Comparison of ENCODE assay signal across 27 mouse cellular contexts in genomic region chr5:151435106-151435505, GRCm38 (mm10). TPM values are rescaled to one million over a fixed set of nuclear protein-coding genes. Genes with fewer than 3 reads are reported as not detected.
DNase-seq lines count a peak whose midpoint lies in the region; ATAC-seq lines count a peak whose summit lies in the region.
"Had no signal": no experiment of that assay in that cellular context is flagged by ENCODE, and none has a peak within 500 bp of the region (broad histone marks: within the 10 kb centered on the region; RNA-seq: fewer than 3 reads in every experiment).

No protein-coding gene starts in this region.

- no peaks in the 10 kb centered on the region for H3K36me3 ChIP-seq in liver, embryonic 11.5 days (ENCODE audit: control insufficient read depth, insufficient read depth, low read length)
- H3K36me3 ChIP-seq in liver, embryonic 16.5 days (ENCODE audit: control insufficient read depth, insufficient read depth) = no peaks in the 10 kb centered on the region
- H3K36me3 ChIP-seq: embryonic facial prominence, embryonic 15.5 days; forebrain, embryonic 10.5 days; heart, embryonic 12.5 days; hindbrain, embryonic 12.5 days had no signal

- 0 out of 2 replicates have a peak, but pooled peaks have one; percentile 38 for ATAC-seq in liver, embryonic 11.5 days (replicated peaks; ENCODE audit: low FRiP score)
- peak; percentile 35; the same call in 1 of the 2 replicates for ATAC-seq in liver, embryonic 16.5 days (ENCODE audit: low read depth)
- ATAC-seq: forebrain, embryonic 14.5 days; hindbrain, embryonic 16.5 days had no signal

- H3K9ac ChIP-seq in liver, embryonic 11.5 days (ENCODE audit: low read depth, low read length) = no peak overlapping the region
- H3K9ac ChIP-seq in liver, embryonic 16.5 days (ENCODE audit: low read depth, low read length) = no peak overlapping the region
- H3K9ac ChIP-seq: embryonic facial prominence, embryonic 15.5 days; heart, embryonic 12.5 days; hindbrain, embryonic 12.5 days had no signal

- H3K4me2 ChIP-seq in liver, embryonic 11.5 days = no peak overlapping the region
- H3K4me2 ChIP-seq in liver, embryonic 16.5 days (ENCODE audit: low read depth, low read length) = no peak overlapping the region
- H3K4me2 ChIP-seq: embryonic facial prominence, embryonic 15.5 days; heart, embryonic 12.5 days; hindbrain, embryonic 12.5 days had no signal

- no peaks in the 10 kb centered on the region for H3K27me3 ChIP-seq in liver, embryonic 11.5 days (replicated peaks; ENCODE audit: control insufficient read depth, insufficient read depth, low read length)
- no peaks in the 10 kb centered on the region for H3K27me3 ChIP-seq in liver, embryonic 16.5 days (ENCODE audit: control insufficient read depth, insufficient read depth, low read depth, low read length)
- H3K27me3 ChIP-seq: CH12.LX; embryonic facial prominence, embryonic 15.5 days; heart, embryonic 12.5 days; hindbrain, embryonic 12.5 days had no signal

- no peak for DNase-seq in liver, embryonic 11.5 days (ENCODE audit: low spot score)
- DNase-seq in liver = no peak
- peak; percentile 20 for DNase-seq in MN1 (ENCODE audit: low spot score)
- no peak for DNase-seq in left cerebral cortex, postnatal 4 days
- DNase-seq in right cerebral cortex, postnatal 36 days (ENCODE audit: low spot score in 2 of 2) = no peak
- DNase-seq in cerebellum, adult 11-12 months = no peak
- DNase-seq: adrenal gland, postnatal 14 days; cerebellum, adult 2 months; cerebellum, postnatal 14 days; embryo, embryonic 11 days; gastrocnemius, adult 2 months; gastrocnemius, postnatal 25 days; heart, postnatal 4 days had no signal

- no peaks in the 10 kb centered on the region for H3K9me3 ChIP-seq in liver, embryonic 11.5 days (ENCODE audit: control insufficient read depth, low read length)
- no peaks in the 10 kb centered on the region for H3K9me3 ChIP-seq in liver, embryonic 16.5 days (replicated peaks; ENCODE audit: control insufficient read depth, low read length)
- H3K9me3 ChIP-seq: embryonic facial prominence, embryonic 15.5 days; forebrain, embryonic 10.5 days; heart, embryonic 12.5 days; hindbrain, embryonic 12.5 days had no signal

- H3K27ac ChIP-seq in liver, embryonic 11.5 days (ENCODE audit: low read depth, low read length) = no peak overlapping the region
- H3K27ac ChIP-seq in brown adipose tissue, adult 24 weeks (replicated peaks; ENCODE audit: low read depth, low read length) = peak overlapping the region; percentile 52; the same call in 1 of the 2 replicates
- no peak overlapping the region for H3K27ac ChIP-seq in liver, embryonic 16.5 days (ENCODE audit: low read length)
- H3K27ac ChIP-seq: embryonic facial prominence, embryonic 15.5 days; forebrain, embryonic 10.5 days; gastrocnemius, adult 2 months; hindbrain, embryonic 12.5 days had no signal

- no peak overlapping the region for H3K4me3 ChIP-seq in liver, embryonic 11.5 days (ENCODE audit: low read depth, low read length)
- no peak overlapping the region for H3K4me3 ChIP-seq in brown adipose tissue, adult 24 weeks (ENCODE audit: insufficient read depth, low read depth, low read length)
- H3K4me3 ChIP-seq in liver, embryonic 16.5 days (ENCODE audit: low read depth, low read length) = no peak overlapping the region
- H3K4me3 ChIP-seq: embryonic facial prominence, embryonic 15.5 days; erythroblast, embryonic 14.5 days; forebrain, embryonic 10.5 days; gastrocnemius, adult 2 months; heart, embryonic 12.5 days; hindbrain, embryonic 12.5 days had no signal

- no peaks in the 10 kb centered on the region for H3K4me1 ChIP-seq in liver, embryonic 11.5 days (replicated peaks; ENCODE audit: control insufficient read depth, insufficient read depth, low read length)
- H3K4me1 ChIP-seq in brown adipose tissue, adult 24 weeks (ENCODE audit: control insufficient read depth, insufficient read depth, insufficient read length, low read length) = no peaks in the 10 kb centered on the region
- H3K4me1 ChIP-seq in liver, embryonic 16.5 days (ENCODE audit: control insufficient read depth, low read depth, low read length) = no peaks in the 10 kb centered on the region
- H3K4me1 ChIP-seq: embryonic facial prominence, embryonic 15.5 days; forebrain, embryonic 10.5 days; heart, embryonic 12.5 days; hindbrain, embryonic 12.5 days had no signal

- intact Hi-C loops in left cerebral cortex, postnatal 4 days (cut with DNase I) = no loop called here

RNA-seq across cellular contexts. Expression of gene Gm42906, which starts 7.1 kb away (rescaled TPM):
- polyA plus RNA-seq in liver, embryonic 11.5 days (2014; fragmentation: Nextera tagmentation; extraction: Ambion mirVana) = not detected in 2 replicates
- not detected in 2 replicates for polyA plus RNA-seq in brown adipose tissue, adult 24 weeks (2012; ENCODE audit: insufficient read depth, insufficient read length, missing spikeins)
- polyA plus RNA-seq in liver, embryonic 16.5 days (2015; fragmentation: Nextera tagmentation; extraction: Ambion mirVana) = not detected in 2 replicates
- not detected for total RNA-seq in left cerebral cortex, postnatal 4 days (2021)
- total RNA-seq: adrenal gland, postnatal 14 days; CH12.LX; common myeloid progenitor, adult 5-6 weeks; granulocyte monocyte progenitor cell, adult 5-6 weeks; heart, postnatal 4 days had no signal
- polyA plus RNA-seq: cerebellum, adult 2 months; embryonic facial prominence, embryonic 11.5 days; embryonic facial prominence, embryonic 15.5 days; erythroblast, embryonic 14.5 days; forebrain, embryonic 10.5 days; forebrain, embryonic 14.5 days; heart, embryonic 12.5 days; heart, embryonic 16.5 days; hindbrain, embryonic 12.5 days; hindbrain, embryonic 16.5 days had no signal
